Mouse (Mus musculus) left cerebral cortex, adult 9 months (tissue): ENCODE measurements around the gene Stk31.
"Not testable (repeated sequence)": the region's sequence is repeated elsewhere in the genome, so short reads cannot be mapped to it uniquely, and the experiment has no call there.

Source experiments
- DNase-seq, 2 experiments: peaks; one replicate each; pipeline ENCODE4 v3.0.0; 2022; ENCODE audit warnings: low spot score in 2 of 2

Stk31 gene

DNA sequence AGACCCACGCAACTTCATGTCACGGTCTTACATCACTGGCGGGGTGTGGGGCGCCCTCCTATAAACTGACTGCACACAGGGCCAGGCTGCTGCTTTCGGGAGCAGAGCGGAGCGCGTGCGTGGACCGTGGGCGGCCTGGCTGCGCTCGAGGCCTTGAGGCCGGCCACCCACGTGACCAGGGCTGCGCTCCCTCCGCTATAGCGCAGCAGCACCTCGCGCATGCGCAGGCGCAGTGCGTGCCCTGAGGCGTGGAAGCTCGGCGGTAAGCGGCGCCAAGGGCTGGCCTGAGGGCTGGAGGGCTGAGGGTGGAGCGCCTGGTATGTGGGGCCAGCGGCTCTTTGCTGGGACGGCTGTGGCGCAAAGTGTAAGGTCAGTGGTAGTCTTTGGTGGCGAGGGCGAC is at the start of gene Stk31:
Gene Stk31 (plus strand): TSS at position 289 of the 400 bp plus-strand sequence.
- DNase-seq, result no peak

DNA sequence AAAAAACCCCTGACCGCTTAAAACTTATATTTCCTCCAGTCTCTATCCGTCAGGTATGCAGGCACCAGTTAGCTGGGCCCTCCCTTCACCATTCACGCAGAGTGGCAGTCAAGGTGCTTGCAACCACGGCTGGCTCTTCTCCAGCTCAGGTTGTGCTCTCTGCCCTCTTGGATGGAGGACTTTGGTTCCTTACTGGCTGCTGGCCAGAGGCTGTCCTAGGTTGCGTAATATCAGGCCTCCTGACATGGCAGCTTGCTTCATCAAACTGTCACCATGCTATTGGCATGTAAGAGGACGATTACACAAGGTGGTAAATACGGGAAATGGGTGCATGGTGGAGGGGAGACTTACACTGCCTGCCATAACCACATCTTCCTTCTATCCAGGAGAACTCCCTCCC is 45.6 kb upstream of the Stk31 start:
- no peak for DNase-seq

DNA sequence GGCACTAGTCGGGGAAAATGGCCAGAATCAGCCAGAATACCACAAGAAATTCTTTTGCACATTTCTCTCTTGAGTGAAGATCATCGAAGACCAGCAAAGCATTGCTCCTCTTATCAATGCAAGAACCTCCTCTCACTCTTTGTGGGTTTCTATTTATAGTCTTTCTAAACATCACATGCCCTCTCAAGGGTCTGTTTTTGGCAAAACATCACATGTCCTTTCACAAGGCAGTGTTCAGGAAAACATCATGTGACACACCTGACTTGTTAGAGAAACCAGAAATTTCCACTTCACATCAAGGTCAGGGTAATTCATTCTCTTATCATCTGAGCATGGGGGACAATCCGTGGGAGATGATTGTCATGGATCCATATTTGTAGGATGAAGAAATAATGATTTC is 40.8 kb upstream of the Stk31 start:
- no peak for DNase-seq

DNA sequence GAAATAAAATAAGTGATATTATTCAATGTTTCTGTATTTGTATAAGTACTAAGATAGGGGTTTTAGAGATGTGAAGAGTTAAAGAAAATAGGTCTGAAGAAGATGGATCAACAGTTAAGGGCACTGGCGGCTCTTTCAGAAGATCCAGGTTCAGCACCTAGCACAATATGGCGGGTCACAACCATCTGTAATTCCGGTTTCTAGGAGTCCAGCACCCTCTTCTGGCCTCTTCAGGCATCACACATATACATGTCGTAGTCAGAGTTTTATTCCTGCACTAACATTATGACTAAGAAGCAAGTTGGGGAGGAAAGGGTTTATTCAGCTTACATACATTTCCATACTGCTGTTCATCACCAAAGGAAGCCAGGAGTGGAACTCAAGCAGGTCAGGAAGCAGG is 40.2 kb upstream of the Stk31 start:
- DNase-seq, result no peak

DNA sequence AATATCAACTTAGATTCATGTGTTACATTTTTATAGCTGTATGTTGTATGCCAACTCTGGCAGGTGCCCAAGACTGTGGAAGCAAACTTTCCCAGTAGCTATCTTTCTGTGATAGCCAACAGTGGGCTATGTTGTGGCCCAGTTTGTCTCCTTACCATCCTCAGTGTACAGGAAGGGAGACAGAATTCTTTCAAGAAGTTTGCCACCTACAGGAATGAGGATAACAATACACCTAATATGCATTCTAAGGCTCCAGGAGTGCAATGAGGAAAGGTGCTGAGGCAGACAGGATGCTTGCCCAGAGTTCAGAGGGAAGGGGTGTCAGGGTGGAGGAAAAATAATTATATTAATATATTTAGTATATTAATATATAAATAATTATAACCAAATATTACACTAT is 35.0 kb upstream of the Stk31 start:
- DNase-seq, result no peak

DNA sequence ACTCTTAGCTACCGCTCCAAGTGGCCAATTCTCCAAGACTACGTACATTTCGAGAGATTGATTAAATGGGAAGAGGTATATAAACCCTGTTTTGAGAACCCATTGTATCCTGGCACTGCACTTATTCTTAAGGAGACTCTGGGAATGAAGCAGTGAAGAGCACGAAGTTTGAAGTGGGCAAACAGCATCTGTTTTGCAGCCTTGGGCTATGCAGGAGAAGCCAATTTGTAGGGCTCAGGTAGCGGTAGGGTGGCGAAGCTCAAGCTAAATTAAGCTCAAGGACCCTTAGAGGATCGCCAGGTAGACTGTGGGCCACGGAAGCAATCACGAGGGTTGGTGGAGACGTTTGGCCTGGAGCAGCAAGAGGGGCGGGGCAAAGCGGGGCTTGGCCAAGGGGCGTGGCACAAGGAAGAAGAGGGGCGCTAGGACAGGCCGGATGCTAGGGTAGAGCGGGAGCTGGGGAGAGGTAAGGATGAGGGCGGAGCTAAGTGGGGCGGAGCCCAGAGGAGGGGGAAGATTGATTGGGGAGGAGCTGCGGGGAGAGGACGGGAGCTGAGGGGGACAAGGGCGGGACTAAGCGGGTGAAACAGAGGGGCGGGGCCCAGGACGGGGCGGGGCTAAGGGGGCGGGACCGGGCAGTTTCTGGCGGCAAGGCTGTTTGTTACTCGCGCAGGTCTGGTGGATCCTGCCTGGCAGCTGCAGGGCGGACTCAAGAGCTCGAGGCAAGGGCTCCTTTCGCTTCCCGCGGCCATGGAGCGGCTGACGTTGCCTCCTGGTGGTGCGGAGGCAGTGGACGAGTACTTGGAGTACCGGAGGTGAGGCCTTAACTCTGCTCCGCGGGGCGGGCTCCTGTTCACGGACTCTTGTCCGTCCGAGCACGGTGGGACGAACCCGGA is 28.0 kb upstream of the Stk31 start, which contains the start of gene Fam221a:
Gene Fam221a (plus strand): TSS at position 581 of the 896 bp plus-strand sequence.
- peak; percentile 47 to 69 for DNase-seq

DNA sequence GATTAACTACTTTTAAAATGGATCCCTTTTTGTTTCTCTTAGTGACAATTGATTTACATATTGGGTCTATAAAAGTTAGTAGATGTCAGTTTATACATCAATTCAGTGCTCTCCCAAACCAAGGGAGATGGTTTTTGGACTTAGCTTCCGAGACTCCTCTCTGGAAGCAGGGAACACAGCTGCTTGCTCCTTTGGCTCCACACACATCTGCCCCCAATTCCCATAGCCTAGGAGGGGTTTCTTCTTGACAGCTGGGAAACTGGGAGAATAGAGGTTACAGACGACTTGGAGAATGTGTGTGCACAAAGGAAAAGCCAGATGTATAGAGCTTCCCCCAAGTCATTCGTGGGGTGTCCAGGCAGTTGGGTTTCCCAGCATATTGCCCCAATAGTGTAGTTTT is 27.2 kb upstream of the Stk31 start:
- no peak for DNase-seq

DNA sequence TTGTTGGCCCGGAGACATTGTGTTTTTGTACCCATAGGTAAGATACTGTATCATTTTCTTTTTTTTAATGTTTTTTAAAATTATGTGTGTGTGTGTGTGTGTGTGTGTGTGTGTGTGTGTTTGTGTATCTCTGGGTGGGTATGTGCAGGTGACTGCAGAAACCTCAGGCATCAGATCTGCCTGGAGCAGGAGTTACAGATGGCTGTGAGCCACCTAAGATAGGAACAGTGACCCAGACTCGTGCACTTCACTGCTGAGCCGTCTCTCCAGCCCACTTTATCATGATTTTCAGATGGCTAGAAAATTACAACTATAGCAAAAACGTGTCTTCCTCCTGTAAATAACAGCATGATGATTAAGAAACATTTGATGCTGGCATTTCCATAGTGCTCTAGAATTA is 22.7 kb upstream of the Stk31 start:
- DNase-seq, result no peak

DNA sequence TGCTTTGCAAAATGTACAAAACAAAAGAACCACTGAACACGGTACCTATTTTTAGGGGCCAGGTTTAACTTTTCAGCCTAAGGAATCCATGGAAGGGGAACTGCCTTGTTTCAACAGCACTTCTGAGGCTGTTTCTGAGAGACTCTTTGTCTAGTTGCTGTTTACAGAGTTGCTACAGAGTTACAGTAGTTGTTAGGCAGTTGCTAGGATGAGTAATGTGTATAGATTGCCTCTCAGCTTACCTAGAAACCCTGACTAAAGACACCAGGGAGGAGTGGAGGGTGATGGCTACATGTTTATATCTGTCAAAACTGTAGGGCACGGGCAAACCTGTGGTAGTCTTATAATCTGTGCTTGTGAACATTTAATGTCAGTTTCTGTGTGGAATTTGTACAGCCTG is 21.5 kb upstream of the Stk31 start:
- no peak for DNase-seq

DNA sequence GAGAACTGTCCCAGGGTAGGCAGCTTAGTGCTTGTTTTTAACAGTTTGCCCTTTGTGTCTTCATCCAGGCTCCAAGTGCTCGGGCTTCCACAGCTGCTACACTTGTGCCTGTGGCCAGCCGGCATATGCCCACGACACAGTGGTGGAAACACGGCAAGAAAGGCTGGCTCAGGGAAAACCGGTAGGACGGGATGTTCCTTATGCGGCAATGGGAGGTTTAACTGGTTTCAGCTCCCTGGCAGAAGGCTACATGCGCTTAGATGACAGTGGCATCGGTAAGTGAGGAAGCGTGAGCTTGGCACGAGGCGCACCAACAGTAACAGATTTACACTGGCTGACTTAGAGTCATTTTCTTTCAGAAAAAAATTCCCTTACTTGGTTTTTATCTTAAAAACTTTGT is 17.1 kb upstream of the Stk31 start:
- no peak for DNase-seq

DNA sequence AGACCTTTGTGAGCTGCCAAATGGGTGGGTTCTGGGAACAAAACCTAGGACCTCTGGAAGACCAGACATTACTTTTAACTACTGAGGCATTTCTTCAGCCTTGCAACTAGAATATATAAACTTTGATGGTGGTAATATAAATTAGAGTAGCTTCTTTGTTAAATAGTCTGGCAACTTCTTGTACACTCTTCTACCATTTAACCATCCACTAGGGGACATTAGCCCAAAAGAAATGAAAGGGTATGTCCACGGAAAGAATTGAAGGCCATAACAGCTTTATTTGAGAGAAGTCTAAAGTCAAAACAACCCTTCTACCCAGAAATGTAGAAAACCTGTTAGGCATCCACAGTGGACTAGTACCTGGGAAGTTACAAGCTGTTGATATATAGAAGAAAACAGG is 1.1 kb upstream of the Stk31 start:
- no peak for DNase-seq

DNA sequence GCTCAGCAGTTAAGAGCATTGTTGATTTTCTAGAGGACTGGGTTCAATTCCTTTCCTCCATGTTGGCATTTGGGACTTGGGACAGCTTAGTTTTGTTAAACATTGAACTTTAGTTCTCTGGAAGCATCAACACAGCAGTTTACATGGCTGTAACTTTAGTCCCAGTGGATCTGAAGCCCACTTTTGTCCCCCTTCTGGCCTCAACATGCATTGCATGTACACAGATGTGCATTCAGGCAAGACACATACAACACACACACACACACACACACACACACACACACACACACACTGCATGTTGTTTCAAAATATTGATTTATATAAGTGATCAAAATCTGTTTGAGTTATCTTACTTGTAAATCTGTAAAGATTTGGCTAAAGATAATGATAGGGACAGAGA is 2.1 kb downstream of the Stk31 start:
- DNase-seq, result no peak

DNA sequence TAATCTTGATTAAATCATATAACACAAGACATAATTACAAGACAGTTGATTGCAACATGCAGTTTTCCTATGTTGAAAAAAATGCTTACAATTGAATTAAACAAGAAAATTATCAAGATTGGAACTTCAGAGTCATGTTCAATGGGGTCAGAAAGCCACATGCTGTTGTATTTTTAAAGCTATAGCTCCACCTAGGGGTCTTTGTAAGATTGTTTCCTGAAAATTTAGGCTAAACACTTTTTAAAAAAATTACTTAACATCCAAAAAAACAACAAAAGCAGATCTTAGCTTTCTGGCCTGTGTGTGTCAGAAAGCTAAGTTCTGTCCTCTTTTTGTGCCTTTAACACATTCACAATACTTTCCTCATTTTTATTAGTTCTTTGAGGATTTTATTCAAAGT is 3.0 kb downstream of the Stk31 start:
- DNase-seq, result no peak

DNA sequence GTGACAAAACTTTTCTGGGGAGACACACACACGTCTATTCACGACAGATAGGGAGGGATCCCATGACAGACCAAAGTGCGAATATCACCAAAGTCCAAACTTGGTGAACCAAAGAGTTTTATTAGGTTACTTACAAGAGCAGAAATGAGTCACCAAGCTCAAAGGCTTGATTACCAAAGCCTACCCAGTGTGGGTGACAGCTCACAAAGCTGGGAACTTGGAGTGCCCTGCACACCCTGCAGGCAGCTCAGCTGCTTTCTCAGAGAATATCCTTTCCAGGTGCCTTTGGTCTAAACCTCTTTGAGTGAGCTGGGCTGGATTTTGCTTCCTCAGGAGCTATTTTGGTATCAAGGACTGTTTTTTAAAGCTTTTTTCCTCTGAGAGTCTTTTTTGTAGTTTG is 15.4 kb downstream of the Stk31 start:
- DNase-seq, result no peak

DNA sequence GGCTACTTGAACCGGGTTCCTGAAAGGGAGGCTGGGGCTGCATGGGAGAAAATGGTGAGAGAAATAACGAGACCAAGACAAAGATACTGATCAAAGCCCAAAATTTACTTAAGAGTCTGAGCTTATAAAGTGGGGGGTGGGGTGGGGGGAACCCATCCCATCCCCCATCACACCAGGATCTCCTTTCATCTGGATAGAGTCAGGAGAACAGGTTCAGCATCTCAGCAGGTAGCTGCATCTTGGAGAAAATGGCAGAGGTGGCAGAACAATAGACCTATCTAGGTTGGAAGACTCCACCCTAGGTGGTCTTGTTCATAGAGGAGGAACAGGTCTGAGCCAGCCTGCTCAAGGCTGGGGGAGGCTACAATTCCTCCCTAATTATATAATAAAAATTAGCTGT is 17.6 kb downstream of the Stk31 start:
- DNase-seq, result not testable (repeated sequence)

DNA sequence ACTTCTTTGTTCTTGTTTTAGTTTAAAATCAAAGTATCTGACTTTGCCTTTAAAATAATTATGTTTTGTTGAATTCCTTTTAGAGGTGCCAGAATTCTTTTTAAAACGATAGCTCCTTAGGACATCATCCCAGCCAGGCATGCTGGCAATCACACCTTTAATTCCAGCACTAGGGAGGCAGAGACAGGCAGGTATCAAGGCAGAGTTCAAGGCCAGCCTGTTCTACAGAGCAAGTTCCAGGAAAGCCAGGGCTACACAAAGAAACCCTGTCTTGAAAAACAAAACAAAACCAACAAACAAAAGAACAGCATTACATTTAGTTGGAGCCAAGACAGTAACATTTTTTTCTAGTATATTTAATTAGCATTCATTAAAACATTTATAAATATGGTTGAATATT is 20.6 kb downstream of the Stk31 start:
- no peak for DNase-seq

DNA sequence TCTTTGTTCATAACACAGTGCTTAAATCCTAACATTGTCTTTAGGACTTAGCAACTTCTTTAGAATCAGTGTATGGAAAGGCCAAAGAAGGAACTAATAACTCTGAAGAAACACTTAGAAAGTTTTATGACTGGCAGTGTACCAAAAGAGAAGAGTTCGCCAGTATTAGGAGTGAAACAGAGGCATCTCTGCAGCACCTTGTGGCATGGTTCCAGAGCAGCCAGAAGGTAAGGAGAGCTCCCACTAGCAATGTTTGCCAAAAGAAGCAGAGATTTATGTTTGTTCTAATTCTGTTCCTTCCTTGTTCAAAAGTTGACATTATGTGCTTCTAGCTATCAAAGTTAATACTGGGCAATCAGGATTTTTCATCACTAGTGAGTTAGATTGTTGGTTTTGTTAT is 41.9 kb downstream of the Stk31 start:
- DNase-seq, result no peak

DNA sequence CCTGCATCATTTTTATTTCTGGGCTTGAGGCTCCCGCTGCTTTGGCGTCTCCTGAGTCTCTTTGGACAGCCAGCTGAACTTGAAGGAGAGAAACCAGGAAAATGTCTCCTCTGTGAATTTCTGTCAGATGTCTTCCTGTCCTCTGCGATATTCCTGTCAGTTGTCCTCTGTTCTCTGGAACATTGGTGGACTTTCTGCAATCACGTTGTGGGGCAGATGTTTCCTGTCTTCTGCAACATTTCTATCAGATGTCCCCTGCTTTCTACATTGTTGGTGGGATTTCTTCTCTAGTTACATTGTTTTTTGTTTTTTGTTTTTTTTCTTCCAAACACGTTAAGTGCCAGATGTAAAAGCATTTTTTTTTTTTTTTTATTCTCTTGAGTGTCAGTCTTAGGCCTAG is 62.7 kb downstream of the Stk31 start:
- no peak for DNase-seq

DNA sequence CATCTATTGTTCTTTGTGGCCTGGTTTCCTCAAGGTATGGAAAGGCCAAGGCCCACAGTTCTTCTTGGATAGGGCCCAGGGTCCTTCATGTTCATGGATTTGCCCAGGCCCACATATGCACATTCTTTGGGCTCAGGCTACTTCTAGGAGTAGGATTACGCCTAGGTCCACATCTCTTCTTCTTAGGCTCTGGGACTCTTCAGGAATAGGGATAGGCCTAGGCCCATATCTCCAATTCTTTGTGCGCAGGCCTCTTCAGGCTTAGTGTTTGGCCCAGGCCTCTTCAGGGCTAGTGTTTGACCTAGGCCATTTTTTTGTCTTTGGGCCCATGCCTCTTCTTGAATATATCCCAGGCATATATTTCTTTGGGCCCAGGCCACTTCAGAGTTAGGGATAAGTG is 87.8 kb downstream of the Stk31 start:
- DNase-seq, result no peak

DNA sequence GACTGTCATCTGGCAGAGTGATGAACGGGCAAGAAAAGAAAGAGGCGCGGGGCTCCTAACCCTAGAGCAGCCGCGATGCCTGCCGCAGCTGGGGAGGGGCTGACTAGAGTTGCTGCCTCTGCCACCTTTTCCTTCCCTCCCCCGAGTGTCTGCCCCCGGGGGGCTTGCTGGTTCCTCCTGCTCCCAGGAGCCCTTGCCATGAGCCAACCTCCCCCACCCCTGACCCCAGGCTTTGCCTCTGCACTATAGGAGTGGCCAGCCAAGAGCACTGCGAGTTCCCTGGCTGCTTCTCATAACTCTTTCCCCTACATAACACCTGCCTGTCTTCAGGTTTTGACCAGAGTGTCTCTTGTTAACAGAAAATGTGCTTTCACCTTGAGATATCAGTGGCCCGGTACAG is 96.1 kb downstream of the Stk31 start:
- DNase-seq, result no peak

DNA sequence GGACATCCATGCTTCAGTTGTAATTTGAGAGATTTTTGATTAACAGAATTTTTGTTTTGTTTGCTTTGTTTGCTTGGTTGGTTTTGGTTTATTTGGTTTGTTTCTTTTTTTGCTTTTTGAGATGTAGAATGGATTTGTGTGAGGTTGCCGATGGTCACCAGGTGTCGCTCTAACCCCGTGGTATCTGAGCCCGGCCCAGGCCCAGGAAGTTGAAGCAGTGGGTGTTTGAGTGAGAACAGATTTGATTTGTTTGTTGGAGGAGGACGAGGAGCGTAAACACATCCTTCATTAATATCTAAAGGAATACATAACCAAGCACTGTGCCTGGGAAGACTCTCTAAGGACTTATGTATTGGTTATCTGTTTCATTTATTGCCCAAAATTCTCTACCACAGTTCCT is 123.6 kb downstream of the Stk31 start:
- peak in 1 of 2 experiments; percentile 79 for DNase-seq
